Mouse (Mus musculus): ENCODE measurements around the gene Lin7c. TPM values are rescaled to one million over a fixed set of nuclear protein-coding genes. Genes with fewer than 3 reads are reported as not detected.

Gene Lin7c
- polyA plus RNA-seq, 1 experiment from 2014 or later, result 37.1 TPM

- Histone ChIP-seq H3K4me3 (ENCODE audit: low read depth, low read length) (no peak overlapping the region), H3K36me3 (ENCODE audit: control insufficient read depth, insufficient read depth) (no peaks in the 10 kb centered on the region), H3K27me3 (replicated peaks; ENCODE audit: control insufficient read depth, insufficient read depth, low read length) (no peaks in the 10 kb centered on the region), H3K4me2 (replicated peaks; ENCODE audit: low read depth) (no peak overlapping the region), H3K9me3 (ENCODE audit: control insufficient read depth) (no peaks in the 10 kb centered on the region), H3K4me1 (replicated peaks; ENCODE audit: control insufficient read depth, insufficient read depth, low read length) (no peaks in the 10 kb centered on the region), H3K27ac (ENCODE audit: low read depth, low read length) (no peak overlapping the region), H3K9ac (ENCODE audit: low read depth, low read length) (no peak overlapping the region)
- TF ChIP-seq CTCF (IDR thresholded peaks at IDR 0.05; ENCODE audit: low read depth), result no peak
- 34% methylated on average over 2 of the region's 2 CpGs for WGBS
- ATAC-seq, result no peak; the same call in 1 of the 2 replicates
Measured at GRCm38 (mm10) chr2:109881111-109881510, 9.5 kb upstream of the Lin7c start.

GRCm38 (mm10) chr2:109881625-109882024, 9.0 kb upstream of the Lin7c start:
- Histone ChIP-seq H3K4me3 (ENCODE audit: low read depth, low read length) (no peak overlapping the region), H3K27me3 (replicated peaks; ENCODE audit: control insufficient read depth, insufficient read depth, low read length) (no peaks in the 10 kb centered on the region), H3K9ac (ENCODE audit: low read depth, low read length) (no peak overlapping the region), H3K27ac (ENCODE audit: low read depth, low read length) (no peak overlapping the region), H3K4me1 (replicated peaks; ENCODE audit: control insufficient read depth, insufficient read depth, low read length) (no peaks in the 10 kb centered on the region), H3K9me3 (ENCODE audit: control insufficient read depth) (no peaks in the 10 kb centered on the region), H3K36me3 (ENCODE audit: control insufficient read depth, insufficient read depth) (no peaks in the 10 kb centered on the region), H3K4me2 (replicated peaks; ENCODE audit: low read depth) (no peak overlapping the region)
- TF ChIP-seq CTCF (IDR thresholded peaks at IDR 0.05; ENCODE audit: low read depth), result no peak
- ATAC-seq, result no peak
- 40% methylated on average over 1 of the region's 1 CpGs for WGBS

- 74% methylated on average over 4 of the region's 4 CpGs for WGBS
- Histone ChIP-seq H3K9me3 (ENCODE audit: control insufficient read depth) (no peaks in the 10 kb centered on the region), H3K9ac (ENCODE audit: low read depth, low read length) (no peak overlapping the region), H3K4me1 (replicated peaks; ENCODE audit: control insufficient read depth, insufficient read depth, low read length) (no peaks in the 10 kb centered on the region), H3K27me3 (replicated peaks; ENCODE audit: control insufficient read depth, insufficient read depth, low read length) (no peaks in the 10 kb centered on the region), H3K4me3 (ENCODE audit: low read depth, low read length) (no peak overlapping the region), H3K27ac (ENCODE audit: low read depth, low read length) (no peak overlapping the region), H3K4me2 (replicated peaks; ENCODE audit: low read depth) (no peak overlapping the region), H3K36me3 (ENCODE audit: control insufficient read depth, insufficient read depth) (no peaks in the 10 kb centered on the region)
- ATAC-seq, result no peak
- TF ChIP-seq CTCF (IDR thresholded peaks at IDR 0.05; ENCODE audit: low read depth), result no peak
Measured at GRCm38 (mm10) chr2:109884106-109884505, 6.5 kb upstream of the Lin7c start.

GRCm38 (mm10) chr2:109884507-109884906, 6.1 kb upstream of the Lin7c start:
- H3K4me1 ChIP-seq (replicated peaks; ENCODE audit: control insufficient read depth, insufficient read depth, low read length), result no peaks in the 10 kb centered on the region
- H3K9ac ChIP-seq (ENCODE audit: low read depth, low read length), result no peak overlapping the region
- H3K9me3 ChIP-seq (ENCODE audit: control insufficient read depth), result no peaks in the 10 kb centered on the region
- 71% methylated on average over 4 of the region's 4 CpGs for WGBS
- no peak overlapping the region for H3K4me3 ChIP-seq (ENCODE audit: low read depth, low read length)
- no peaks in the 10 kb centered on the region for H3K27me3 ChIP-seq (replicated peaks; ENCODE audit: control insufficient read depth, insufficient read depth, low read length)
- no peak overlapping the region for H3K4me2 ChIP-seq (replicated peaks; ENCODE audit: low read depth)
- no peaks in the 10 kb centered on the region for H3K36me3 ChIP-seq (ENCODE audit: control insufficient read depth, insufficient read depth)
- ATAC-seq, result no peak
- TF ChIP-seq CTCF (IDR thresholded peaks at IDR 0.05; ENCODE audit: low read depth), result no peak
- no peak overlapping the region for H3K27ac ChIP-seq (ENCODE audit: low read depth, low read length)

GRCm38 (mm10) chr2:109890068-109890467, 585 bp upstream of the Lin7c start:
- peak overlapping the region; percentile 61 for H3K4me2 ChIP-seq (replicated peaks; ENCODE audit: low read depth)
- peak; percentile 48 for TF ChIP-seq CTCF (IDR thresholded peaks at IDR 0.05; ENCODE audit: low read depth)
- peaks cover 8% of the 10 kb centered on the region; the same call in 1 of the 2 replicates for H3K4me1 ChIP-seq (replicated peaks; ENCODE audit: control insufficient read depth, insufficient read depth, low read length)
- no peaks in the 10 kb centered on the region for H3K27me3 ChIP-seq (replicated peaks; ENCODE audit: control insufficient read depth, insufficient read depth, low read length)
- H3K9me3 ChIP-seq (ENCODE audit: control insufficient read depth), result no peaks in the 10 kb centered on the region
- H3K9ac ChIP-seq (ENCODE audit: low read depth, low read length), result peak overlapping the region; percentile 94
- ATAC-seq, result no peak
- H3K4me3 ChIP-seq (ENCODE audit: low read depth, low read length), result peak overlapping the region; percentile 98
- H3K27ac ChIP-seq (ENCODE audit: low read depth, low read length), result no peak overlapping the region
- peaks cover 6% of the 10 kb centered on the region for H3K36me3 ChIP-seq (ENCODE audit: control insufficient read depth, insufficient read depth)
- 40% methylated on average over 4 of the region's 4 CpGs for WGBS

- H3K9ac ChIP-seq (ENCODE audit: low read depth, low read length), result peak overlapping the region; percentile 94
- peak overlapping the region; percentile 61 for H3K4me2 ChIP-seq (replicated peaks; ENCODE audit: low read depth)
- no peaks in the 10 kb centered on the region for H3K9me3 ChIP-seq (ENCODE audit: control insufficient read depth)
- WGBS, result under 1% methylated on average over 34 of the region's 34 CpGs
- peaks cover 13% of the 10 kb centered on the region for H3K36me3 ChIP-seq (ENCODE audit: control insufficient read depth, insufficient read depth)
- H3K27ac ChIP-seq (ENCODE audit: low read depth, low read length), result peak overlapping the region; percentile 93
- peak overlapping the region; percentile 98 for H3K4me3 ChIP-seq (ENCODE audit: low read depth, low read length)
- TF ChIP-seq CTCF (IDR thresholded peaks at IDR 0.05; ENCODE audit: low read depth), result no peak
- H3K4me1 ChIP-seq (replicated peaks; ENCODE audit: control insufficient read depth, insufficient read depth, low read length), result peaks cover 8% of the 10 kb centered on the region; the same call in 1 of the 2 replicates
- no peaks in the 10 kb centered on the region for H3K27me3 ChIP-seq (replicated peaks; ENCODE audit: control insufficient read depth, insufficient read depth, low read length)
- ATAC-seq, result peak; percentile 76
Measured at GRCm38 (mm10) chr2:109891031-109891430, 378 bp downstream of the Lin7c start.

- H3K27ac ChIP-seq (ENCODE audit: low read depth, low read length), result peak overlapping the region; percentile 93; the same call in 1 of the 2 replicates
- 12% methylated on average over 4 of the region's 4 CpGs for WGBS
- peak overlapping the region; percentile 94 for H3K9ac ChIP-seq (ENCODE audit: low read depth, low read length)
- H3K9me3 ChIP-seq (ENCODE audit: control insufficient read depth), result no peaks in the 10 kb centered on the region
- no peak; the same call in 1 of the 2 replicates for ATAC-seq
- no peak for TF ChIP-seq CTCF (IDR thresholded peaks at IDR 0.05; ENCODE audit: low read depth)
- H3K36me3 ChIP-seq (ENCODE audit: control insufficient read depth, insufficient read depth), result peaks cover 17% of the 10 kb centered on the region
- H3K4me1 ChIP-seq (replicated peaks; ENCODE audit: control insufficient read depth, insufficient read depth, low read length), result peaks cover 8% of the 10 kb centered on the region; the same call in 1 of the 2 replicates
- H3K27me3 ChIP-seq (replicated peaks; ENCODE audit: control insufficient read depth, insufficient read depth, low read length), result no peaks in the 10 kb centered on the region
- peak overlapping the region; percentile 98 for H3K4me3 ChIP-seq (ENCODE audit: low read depth, low read length)
- H3K4me2 ChIP-seq (replicated peaks; ENCODE audit: low read depth), result peak overlapping the region; percentile 61
Measured at GRCm38 (mm10) chr2:109891471-109891870, 818 bp downstream of the Lin7c start.
